Mouse (Mus musculus): Measurements from ENCODE around the gene Tmem229b. TPM values are rescaled to one million over a fixed set of nuclear protein-coding genes. Genes with fewer than 3 reads are reported as not detected.

The Tmem229b gene
- polyA plus RNA-seq (2014; fragmentation: Nextera tagmentation; extraction: Ambion mirVana): 59.1 and 59.4 TPM in 2 replicates

DNA sequence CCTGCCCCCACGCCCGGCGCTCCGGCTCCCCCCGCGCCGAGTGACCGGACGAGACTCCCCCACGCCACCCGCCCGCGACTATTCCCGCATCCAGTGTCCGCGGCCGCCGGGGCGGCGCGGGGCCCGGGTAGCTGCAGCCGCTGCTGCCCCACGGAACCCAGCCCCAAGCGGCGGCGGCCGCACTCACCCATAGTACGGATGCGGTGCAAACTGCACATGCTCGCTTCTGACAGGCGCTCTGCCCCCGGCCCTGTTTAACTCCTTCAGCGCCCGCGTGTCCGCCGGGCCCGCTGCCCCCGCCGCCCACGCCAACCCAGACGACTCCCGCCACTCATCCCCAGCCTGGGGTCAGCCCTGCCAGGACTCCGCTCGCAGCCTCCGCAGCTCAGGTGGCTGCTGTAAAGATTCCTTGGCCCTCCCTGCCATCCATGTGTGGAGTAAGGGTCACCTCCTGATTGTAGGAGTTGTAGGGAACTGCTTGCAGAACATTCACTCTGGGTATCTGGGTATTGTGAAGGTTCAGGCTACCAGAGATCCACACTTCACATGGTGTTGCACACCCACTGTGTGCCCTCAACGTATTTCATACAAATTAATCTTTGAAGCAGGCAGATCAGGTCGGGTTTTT lies at the start of gene Tmem229b:
TSS of gene Tmem229b (minus strand) at position 502 of the 628 bp plus-strand sequence.
- Histone ChIP-seq H3K4me1 (ENCODE audit: control insufficient read depth, insufficient read depth, low read length) (no peaks in the 10 kb centered on the region), H3K27ac (ENCODE audit: low read depth, low read length) (peak within 1 kb of the TSS; percentile 90), H3K4me3 (ENCODE audit: low read depth, low read length) (peak within 1 kb of the TSS; percentile 92), H3K27me3 (ENCODE audit: control insufficient read depth, insufficient read depth, low read length) (no peaks in the 10 kb centered on the region), H3K4me2 (ENCODE audit: low read depth, low read length) (peak within 1 kb of the TSS; percentile 79), H3K9me3 (ENCODE audit: control insufficient read depth, low read length) (no peaks in the 10 kb centered on the region), H3K36me3 (ENCODE audit: control insufficient read depth, insufficient read depth, low read length) (no peaks in the 10 kb centered on the region), H3K9ac (replicated peaks; ENCODE audit: low read depth, low read length) (peak within 1 kb of the TSS; percentile 96)
- ATAC-seq (ENCODE audit: low read depth): peak; percentile 93
- WGBS: 1% methylated on average over 36 of the region's 49 CpGs

DNA sequence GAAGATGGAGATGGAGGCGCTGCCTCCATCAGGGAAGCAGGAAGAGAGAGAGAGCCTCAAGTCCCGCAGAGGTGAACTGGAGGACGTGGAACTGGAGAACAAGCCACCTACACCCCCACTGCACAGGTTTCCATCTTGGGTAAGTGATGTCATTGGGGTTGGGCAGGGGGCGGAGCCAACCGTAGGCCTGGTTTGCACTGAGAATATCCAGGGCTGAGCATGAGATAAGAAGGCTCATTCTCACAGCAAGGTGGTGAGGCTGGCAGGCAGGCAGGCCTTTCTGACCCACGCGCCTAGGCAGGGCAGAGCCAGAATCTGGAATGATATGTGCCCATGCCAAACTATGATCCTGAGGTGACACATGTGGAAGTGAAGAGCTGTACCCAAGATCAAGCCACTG lies 47.8 kb upstream of the Tmem229b start:
- WGBS: 95% methylated on average over 7 of the region's 7 CpGs
- no peaks in the 10 kb centered on the region for H3K27me3 ChIP-seq (ENCODE audit: control insufficient read depth, insufficient read depth, low read length)

DNA sequence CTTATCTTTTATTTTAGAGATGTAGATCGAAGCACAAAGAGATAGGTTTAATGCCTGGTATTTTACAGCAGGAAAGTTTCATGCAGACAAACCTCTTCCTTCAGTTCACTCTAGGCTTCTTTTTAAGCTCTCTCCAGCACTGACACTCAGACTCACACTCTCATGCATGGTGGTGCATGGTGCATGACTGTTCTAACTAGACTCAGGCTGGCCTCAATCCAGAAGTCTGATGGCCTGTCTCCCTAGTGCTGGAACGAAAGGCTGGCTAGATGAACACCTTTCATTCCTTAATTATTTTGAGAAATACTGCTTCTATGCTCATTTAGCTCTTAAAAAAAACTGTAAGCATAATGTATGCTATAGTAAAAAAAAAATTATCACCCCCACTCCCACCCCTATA lies 44.6 kb upstream of the Tmem229b start:
- no peak for ATAC-seq (ENCODE audit: low read depth)
- peaks cover 7% of the 10 kb centered on the region; the same call in 1 of the 2 replicates for H3K36me3 ChIP-seq (ENCODE audit: control insufficient read depth, insufficient read depth, low read length)
- no peak overlapping the region for H3K4me2 ChIP-seq (ENCODE audit: low read depth, low read length)
- H3K4me1 ChIP-seq (ENCODE audit: control insufficient read depth, insufficient read depth, low read length): no peaks in the 10 kb centered on the region
- no peaks in the 10 kb centered on the region for H3K9me3 ChIP-seq (ENCODE audit: control insufficient read depth, low read length)
- WGBS: 90% methylated on average over 2 of the region's 2 CpGs
- no peak overlapping the region for H3K9ac ChIP-seq (replicated peaks; ENCODE audit: low read depth, low read length)
- no peaks in the 10 kb centered on the region for H3K27me3 ChIP-seq (ENCODE audit: control insufficient read depth, insufficient read depth, low read length)
- no peak overlapping the region for H3K4me3 ChIP-seq (ENCODE audit: low read depth, low read length)
- H3K27ac ChIP-seq (ENCODE audit: low read depth, low read length): no peak overlapping the region

More for the DNA sequence above, 47.8 kb upstream of the Tmem229b start:
- Histone ChIP-seq H3K9ac (replicated peaks; ENCODE audit: low read depth, low read length) (no peak overlapping the region), H3K4me3 (ENCODE audit: low read depth, low read length) (no peak overlapping the region), H3K9me3 (ENCODE audit: control insufficient read depth, low read length) (no peaks in the 10 kb centered on the region), H3K27ac (ENCODE audit: low read depth, low read length) (no peak overlapping the region), H3K4me2 (ENCODE audit: low read depth, low read length) (no peak overlapping the region), H3K4me1 (ENCODE audit: control insufficient read depth, insufficient read depth, low read length) (no peaks in the 10 kb centered on the region), H3K36me3 (ENCODE audit: control insufficient read depth, insufficient read depth, low read length) (peaks cover 7% of the 10 kb centered on the region; the same call in 1 of the 2 replicates)
- ATAC-seq (ENCODE audit: low read depth): no peak

DNA sequence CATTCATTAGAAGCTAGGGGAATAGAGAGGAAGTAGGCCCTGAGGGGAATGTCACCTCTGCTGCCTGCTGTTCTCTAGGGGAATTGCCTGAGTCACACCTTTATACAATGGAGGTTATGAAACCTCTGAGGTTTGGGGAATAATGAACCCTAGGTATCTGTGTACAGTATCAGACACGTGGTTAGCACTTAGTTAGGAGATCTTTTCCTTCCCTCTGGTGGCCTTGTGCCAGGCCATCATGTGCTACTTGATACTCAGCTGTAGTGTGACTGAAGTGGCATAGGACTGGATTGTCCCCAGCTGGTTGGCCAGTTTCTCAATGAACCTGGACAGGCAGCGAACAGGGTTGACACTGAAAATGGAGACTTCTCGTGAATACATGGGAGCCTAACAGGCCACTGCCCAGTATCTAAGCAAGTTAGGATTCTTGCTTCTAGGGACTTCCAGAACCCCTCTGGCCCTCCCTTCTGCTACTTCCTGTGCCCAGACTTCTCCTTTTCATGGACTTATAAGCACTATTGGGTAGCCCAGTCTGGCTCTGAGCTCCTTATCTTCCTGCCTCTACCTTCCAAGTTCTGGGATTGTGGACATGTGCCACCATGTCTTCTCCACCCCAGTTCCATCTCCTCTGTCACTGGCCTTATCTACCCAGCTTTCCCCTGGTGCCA lies 43.3 kb upstream of the Tmem229b start:
- Histone ChIP-seq H3K9me3 (ENCODE audit: control insufficient read depth, low read length) (no peaks in the 10 kb centered on the region), H3K36me3 (ENCODE audit: control insufficient read depth, insufficient read depth, low read length) (peaks cover 7% of the 10 kb centered on the region; the same call in 1 of the 2 replicates), H3K27ac (ENCODE audit: low read depth, low read length) (no peak overlapping the region), H3K27me3 (ENCODE audit: control insufficient read depth, insufficient read depth, low read length) (no peaks in the 10 kb centered on the region), H3K4me2 (ENCODE audit: low read depth, low read length) (no peak overlapping the region), H3K4me1 (ENCODE audit: control insufficient read depth, insufficient read depth, low read length) (no peaks in the 10 kb centered on the region), H3K9ac (replicated peaks; ENCODE audit: low read depth, low read length) (no peak overlapping the region), H3K4me3 (ENCODE audit: low read depth, low read length) (no peak overlapping the region)
- WGBS: 85% methylated on average over 3 of the region's 3 CpGs
- no peak for ATAC-seq (ENCODE audit: low read depth)

DNA sequence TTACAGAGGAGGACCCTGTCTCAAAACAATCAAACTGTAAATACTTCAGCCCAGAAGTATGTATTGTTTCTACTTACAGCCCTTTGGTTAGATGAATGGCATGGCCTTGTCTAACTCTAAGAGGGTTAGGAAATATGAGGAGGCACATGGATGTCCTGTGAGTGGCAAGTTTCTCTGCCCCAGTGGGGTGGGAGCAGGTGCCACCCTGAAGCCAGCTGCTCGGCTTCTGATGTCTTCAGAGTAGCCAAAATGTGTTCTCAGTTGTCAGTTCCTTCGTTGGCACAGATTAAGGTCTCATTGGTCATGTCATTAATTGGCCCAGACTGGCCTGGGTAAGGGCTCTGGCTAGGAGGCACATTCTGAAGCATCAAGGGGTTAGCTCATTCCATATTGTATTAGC lies 42.4 kb upstream of the Tmem229b start:
- Histone ChIP-seq H3K9me3 (ENCODE audit: control insufficient read depth, low read length) (no peaks in the 10 kb centered on the region), H3K4me1 (ENCODE audit: control insufficient read depth, insufficient read depth, low read length) (no peaks in the 10 kb centered on the region), H3K4me3 (ENCODE audit: low read depth, low read length) (no peak overlapping the region), H3K9ac (replicated peaks; ENCODE audit: low read depth, low read length) (no peak overlapping the region), H3K36me3 (ENCODE audit: control insufficient read depth, insufficient read depth, low read length) (peaks cover 7% of the 10 kb centered on the region; the same call in 1 of the 2 replicates), H3K27me3 (ENCODE audit: control insufficient read depth, insufficient read depth, low read length) (no peaks in the 10 kb centered on the region), H3K27ac (ENCODE audit: low read depth, low read length) (no peak overlapping the region), H3K4me2 (ENCODE audit: low read depth, low read length) (no peak overlapping the region)
- no peak for ATAC-seq (ENCODE audit: low read depth)
- WGBS: 82% methylated on average over 2 of the region's 2 CpGs

DNA sequence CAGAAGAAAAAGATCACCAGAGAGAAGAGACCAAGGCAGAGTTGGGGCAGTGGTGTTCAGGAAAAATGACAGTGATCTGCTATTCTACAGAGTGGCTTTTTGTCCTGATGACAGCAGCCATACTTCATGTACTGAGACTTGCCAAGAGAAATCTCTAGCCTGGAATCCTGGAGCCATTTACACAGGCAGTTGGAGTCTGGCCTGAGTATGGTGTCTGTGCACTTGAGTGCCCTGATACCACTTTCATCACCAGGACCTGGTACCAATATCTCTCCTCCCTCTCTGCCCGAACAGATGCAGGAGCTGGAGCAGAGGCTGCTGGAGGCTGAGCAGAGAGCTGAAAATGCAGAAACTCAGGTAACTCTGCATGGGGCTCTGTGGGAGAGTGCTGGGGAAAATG lies 41.5 kb upstream of the Tmem229b start:
- Histone ChIP-seq H3K27me3 (ENCODE audit: control insufficient read depth, insufficient read depth, low read length) (no peaks in the 10 kb centered on the region), H3K4me1 (ENCODE audit: control insufficient read depth, insufficient read depth, low read length) (no peaks in the 10 kb centered on the region), H3K27ac (ENCODE audit: low read depth, low read length) (no peak overlapping the region), H3K36me3 (ENCODE audit: control insufficient read depth, insufficient read depth, low read length) (peaks cover 5% of the 10 kb centered on the region; the same call in 1 of the 2 replicates), H3K9ac (replicated peaks; ENCODE audit: low read depth, low read length) (no peak overlapping the region), H3K4me2 (ENCODE audit: low read depth, low read length) (no peak overlapping the region), H3K9me3 (ENCODE audit: control insufficient read depth, low read length) (no peaks in the 10 kb centered on the region), H3K4me3 (ENCODE audit: low read depth, low read length) (no peak overlapping the region)
- WGBS: 92% methylated on average over 1 of the region's 1 CpGs
- ATAC-seq (ENCODE audit: low read depth): no peak

DNA sequence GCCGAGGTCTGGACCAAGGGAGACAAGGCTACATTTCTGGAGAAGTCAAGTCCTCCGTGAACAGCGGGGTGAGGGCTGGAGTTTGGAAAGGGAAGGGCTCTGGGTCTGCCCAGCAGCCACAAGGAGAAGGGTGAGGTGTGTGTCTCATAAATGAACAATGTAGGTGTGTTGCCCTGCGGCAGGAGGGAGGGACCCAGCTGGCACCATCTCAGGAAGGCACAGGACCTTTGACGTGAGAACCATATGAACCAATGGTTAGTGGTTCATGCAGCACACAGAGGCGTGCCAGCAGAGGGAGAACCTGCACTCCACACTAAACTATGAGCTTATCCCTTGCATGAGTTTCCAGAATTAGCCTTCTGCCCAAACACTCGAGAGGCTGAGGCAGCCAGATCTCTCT lies 39.8 kb upstream of the Tmem229b start:
- Histone ChIP-seq H3K9ac (replicated peaks; ENCODE audit: low read depth, low read length) (no peak overlapping the region), H3K4me3 (ENCODE audit: low read depth, low read length) (no peak overlapping the region), H3K9me3 (ENCODE audit: control insufficient read depth, low read length) (no peaks in the 10 kb centered on the region), H3K27me3 (ENCODE audit: control insufficient read depth, insufficient read depth, low read length) (no peaks in the 10 kb centered on the region), H3K27ac (ENCODE audit: low read depth, low read length) (no peak overlapping the region), H3K4me2 (ENCODE audit: low read depth, low read length) (no peak overlapping the region), H3K36me3 (ENCODE audit: control insufficient read depth, insufficient read depth, low read length) (no peaks in the 10 kb centered on the region), H3K4me1 (ENCODE audit: control insufficient read depth, insufficient read depth, low read length) (no peaks in the 10 kb centered on the region)
- 93% methylated on average over 7 of the region's 7 CpGs for WGBS
- ATAC-seq (ENCODE audit: low read depth): no peak

DNA sequence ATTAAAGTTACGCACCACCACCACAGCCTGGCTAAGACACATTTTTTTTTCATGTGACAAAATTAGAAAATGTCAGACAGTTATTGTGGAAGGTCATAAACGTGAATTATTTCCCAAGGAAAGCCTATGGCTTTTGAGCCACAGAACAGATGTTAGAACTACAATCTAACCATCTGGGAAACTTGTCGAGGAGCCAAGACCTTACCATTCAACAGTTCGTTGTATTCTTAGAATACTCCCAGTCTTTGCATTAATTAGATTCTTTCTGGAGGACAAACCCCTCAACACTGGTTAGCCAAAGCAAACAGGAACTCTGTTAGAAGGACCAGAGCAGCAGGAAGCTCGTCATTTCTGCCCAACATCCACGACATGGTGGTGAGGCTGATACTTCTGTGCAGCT lies 38.7 kb upstream of the Tmem229b start:
- no peak overlapping the region for H3K27ac ChIP-seq (ENCODE audit: low read depth, low read length)
- no peak overlapping the region for H3K9ac ChIP-seq (replicated peaks; ENCODE audit: low read depth, low read length)
- H3K27me3 ChIP-seq (ENCODE audit: control insufficient read depth, insufficient read depth, low read length): no peaks in the 10 kb centered on the region
- H3K4me3 ChIP-seq (ENCODE audit: low read depth, low read length): no peak overlapping the region
- H3K9me3 ChIP-seq (ENCODE audit: control insufficient read depth, low read length): no peaks in the 10 kb centered on the region
- WGBS: 72% methylated on average over 6 of the region's 6 CpGs
- H3K4me2 ChIP-seq (ENCODE audit: low read depth, low read length): no peak overlapping the region
- no peaks in the 10 kb centered on the region for H3K36me3 ChIP-seq (ENCODE audit: control insufficient read depth, insufficient read depth, low read length)
- H3K4me1 ChIP-seq (ENCODE audit: control insufficient read depth, insufficient read depth, low read length): no peaks in the 10 kb centered on the region
- no peak for ATAC-seq (ENCODE audit: low read depth)

DNA sequence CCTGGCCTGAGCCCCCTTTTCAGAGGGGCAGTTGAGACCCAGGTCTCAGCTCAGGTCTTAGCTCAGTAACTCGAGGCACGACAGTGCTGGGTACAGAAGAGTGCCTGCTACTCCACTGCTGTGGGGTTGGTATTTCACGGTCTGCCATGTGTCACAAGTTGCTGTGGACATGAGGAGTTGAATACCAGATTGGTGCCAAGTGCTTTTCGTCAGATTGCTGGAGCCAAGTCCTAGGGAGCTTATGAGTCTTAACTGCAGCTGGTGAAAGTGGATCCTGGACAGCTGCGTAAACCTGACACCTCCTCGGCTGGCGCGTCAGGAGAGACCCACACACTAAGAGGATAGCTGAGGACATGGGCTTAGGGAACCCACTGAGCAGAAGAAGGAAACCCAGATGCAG lies 37.2 kb upstream of the Tmem229b start:
- Histone ChIP-seq H3K36me3 (ENCODE audit: control insufficient read depth, insufficient read depth, low read length) (no peaks in the 10 kb centered on the region), H3K9ac (replicated peaks; ENCODE audit: low read depth, low read length) (no peak overlapping the region), H3K9me3 (ENCODE audit: control insufficient read depth, low read length) (no peaks in the 10 kb centered on the region), H3K27me3 (ENCODE audit: control insufficient read depth, insufficient read depth, low read length) (no peaks in the 10 kb centered on the region), H3K4me2 (ENCODE audit: low read depth, low read length) (no peak overlapping the region), H3K27ac (ENCODE audit: low read depth, low read length) (no peak overlapping the region), H3K4me3 (ENCODE audit: low read depth, low read length) (no peak overlapping the region), H3K4me1 (ENCODE audit: control insufficient read depth, insufficient read depth, low read length) (no peaks in the 10 kb centered on the region)
- 90% methylated on average over 8 of the region's 8 CpGs for WGBS
- no peak for ATAC-seq (ENCODE audit: low read depth)
